Mouse (Mus musculus) monocyte, adult 2 months (primary cell): Measurements from ENCODE around the gene Slc7a7.

ENCODE experiments used
- DNase-seq, 2 experiments: peaks; one replicate each; pipeline ENCODE4 v3.0.0; 2022; ENCODE audit warnings: low spot score in 2 of 2, low read depth in 1 of 2

Slc7a7 gene

GRCm38 (mm10) chr14:54412629-54413170, 4.9 kb downstream of the Slc7a7 start:
- DNase-seq: no peak

DNA sequence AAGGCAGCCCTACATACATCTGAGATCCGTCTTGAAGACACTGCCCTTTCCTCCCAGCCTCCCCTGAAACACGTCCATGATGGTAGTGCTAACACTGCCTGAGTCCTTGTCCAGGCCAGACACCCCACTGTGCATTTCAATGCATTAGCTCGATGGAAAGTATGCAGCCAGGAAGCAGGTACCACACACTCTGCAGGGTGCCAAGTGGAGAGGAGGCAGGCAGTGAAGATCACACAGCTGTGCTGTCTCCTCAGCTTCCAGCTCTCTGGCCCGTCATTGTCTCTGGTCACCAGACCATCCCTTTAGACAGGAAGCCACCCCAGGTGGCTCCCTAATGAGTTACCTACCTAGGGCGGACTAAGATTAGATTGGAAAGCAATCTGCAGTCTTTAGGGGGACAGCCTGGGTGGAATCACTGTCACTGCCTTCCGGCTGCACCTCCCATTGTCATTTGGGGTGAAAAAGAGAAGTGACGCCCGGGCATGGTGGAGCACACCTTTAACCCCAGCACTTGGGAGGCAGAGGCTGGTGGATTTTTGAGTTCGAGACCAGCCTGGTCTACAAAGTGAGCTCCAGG, 5.5 kb downstream of the Slc7a7 start:
- no peak for DNase-seq

GRCm38 (mm10) chr14:54409980-54410810, 7.4 kb downstream of the Slc7a7 start:
- peak; percentile 25 to 45 for DNase-seq

GRCm38 (mm10) chr14:54409057-54409645, 8.4 kb downstream of the Slc7a7 start:
- peak in 1 of 2 experiments; percentile 46 for DNase-seq

DNA sequence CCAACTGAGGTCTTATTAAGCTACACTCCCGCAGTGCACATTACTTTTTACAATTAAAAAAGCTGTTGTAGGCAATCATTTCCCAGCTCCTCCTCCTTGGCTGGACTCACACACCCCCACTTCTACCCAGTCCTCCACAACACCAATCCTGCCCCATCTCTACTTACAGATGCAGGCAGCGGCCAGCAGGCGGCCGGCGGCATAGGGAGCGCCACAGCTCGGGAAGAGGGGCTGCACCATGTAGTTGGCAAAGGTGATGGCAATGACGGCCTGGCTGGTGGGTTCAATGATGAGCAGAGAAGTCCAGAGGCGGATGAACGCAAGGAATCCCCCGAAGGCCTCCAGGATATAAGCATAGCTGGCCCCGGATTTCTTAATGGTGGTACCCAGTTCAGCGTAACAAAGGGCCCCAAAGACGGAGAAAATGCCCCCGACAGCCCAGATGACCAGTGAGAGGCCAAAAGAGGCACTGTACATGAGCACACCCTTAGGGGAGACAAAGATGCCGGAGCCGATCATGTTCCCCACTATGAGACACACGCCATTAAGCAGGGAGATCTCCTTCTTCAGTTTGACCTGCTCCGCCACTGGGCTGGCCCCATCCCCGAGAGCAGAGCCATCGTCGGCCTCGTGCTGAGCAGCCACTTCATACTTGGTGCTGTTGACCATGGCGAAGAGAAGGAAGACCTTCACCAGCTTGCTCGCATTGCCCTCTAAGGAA, 9.1 kb downstream of the Slc7a7 start:
- no peak for DNase-seq

- DNase-seq: no peak
Measured at GRCm38 (mm10) chr14:54401723-54402122, 15.9 kb downstream of the Slc7a7 start.

GRCm38 (mm10) chr14:54398921-54399382, 18.6 kb downstream of the Slc7a7 start:
- no peak for DNase-seq

DNA sequence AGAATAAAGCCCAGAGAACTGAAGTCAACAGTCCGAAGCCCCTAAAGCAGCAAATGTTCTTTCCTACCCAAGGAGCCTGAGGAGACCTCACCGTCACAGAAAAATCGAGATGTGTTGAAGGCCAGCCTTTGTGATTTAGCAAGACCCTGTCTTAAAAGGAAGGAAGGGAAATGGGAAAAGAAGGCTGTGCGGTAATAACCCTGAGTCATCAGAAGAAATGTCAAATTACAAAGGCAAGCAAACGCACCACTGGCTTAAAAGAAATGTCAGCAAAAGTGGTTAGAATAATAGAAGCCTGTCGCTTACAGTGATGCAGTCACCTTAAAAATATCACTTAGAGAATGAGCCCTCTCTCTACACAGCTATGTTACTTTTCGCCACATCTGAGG, 19.1 kb downstream of the Slc7a7 start:
- no peak for DNase-seq

- no peak for DNase-seq
Measured at GRCm38 (mm10) chr14:54397872-54398527, 19.6 kb downstream of the Slc7a7 start.

DNA sequence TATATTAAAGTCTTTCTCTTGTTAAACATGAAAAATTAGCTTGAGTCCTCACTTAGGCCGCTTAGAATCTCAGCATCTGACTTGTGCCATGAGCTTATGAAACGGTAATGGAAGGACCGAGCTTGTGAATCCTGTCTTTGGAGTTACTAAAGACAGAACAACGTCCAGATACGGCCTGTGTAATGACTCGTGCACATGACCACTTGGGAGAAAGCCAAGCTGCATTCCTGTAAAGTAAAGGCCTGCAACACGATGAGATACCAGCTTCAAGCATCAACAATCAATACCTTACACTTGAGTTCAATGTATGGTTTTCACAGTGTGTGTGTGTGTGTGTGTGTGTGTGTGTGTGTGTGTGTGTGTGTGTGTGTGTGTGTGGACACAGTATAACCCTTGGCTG, 20.9 kb downstream of the Slc7a7 start:
- no peak for DNase-seq

DNA sequence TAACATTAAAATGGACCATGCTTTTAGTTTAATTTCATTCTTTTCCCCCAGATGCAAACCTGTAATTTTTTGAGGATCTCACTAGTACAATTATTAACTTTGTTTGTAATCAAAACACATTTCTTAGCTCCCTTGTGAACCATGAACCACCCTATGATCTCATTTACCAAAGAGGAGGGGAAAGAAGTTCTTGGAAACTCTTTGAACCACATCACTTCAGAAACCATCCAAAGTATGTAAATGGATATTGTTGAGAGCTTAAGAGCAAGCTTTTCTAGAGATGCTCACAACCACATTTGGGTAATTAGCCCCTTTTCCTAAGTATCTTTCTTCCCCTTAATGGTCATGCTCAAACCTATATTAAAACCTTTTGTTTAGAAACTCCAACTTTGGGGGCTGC, 23.3 kb downstream of the Slc7a7 start:
- no peak for DNase-seq

- DNase-seq: no peak
Measured at GRCm38 (mm10) chr14:54393794-54394193, 23.8 kb downstream of the Slc7a7 start.

- no peak for DNase-seq
Measured at GRCm38 (mm10) chr14:54390843-54391242, 26.7 kb downstream of the Slc7a7 start.

DNA sequence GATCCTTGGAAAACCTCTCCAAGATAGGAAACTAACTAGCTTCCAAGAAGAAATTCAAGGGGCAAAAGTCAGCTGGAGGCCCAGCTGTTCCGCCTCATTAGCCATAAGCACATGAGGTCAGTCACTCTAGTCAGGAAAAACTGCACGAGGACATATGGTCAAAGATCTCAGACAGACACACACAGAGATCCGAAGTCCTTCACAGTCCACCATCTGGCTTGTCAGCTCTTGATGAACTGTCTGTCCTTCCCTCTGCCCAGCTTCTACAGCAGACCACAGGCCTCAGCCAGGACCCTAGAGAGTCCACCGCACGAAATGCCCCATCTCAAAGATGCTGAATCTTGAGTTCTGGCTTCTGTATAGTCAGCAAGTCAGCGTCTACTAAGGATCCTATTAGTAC, 30.0 kb downstream of the Slc7a7 start:
- DNase-seq: no peak

DNA sequence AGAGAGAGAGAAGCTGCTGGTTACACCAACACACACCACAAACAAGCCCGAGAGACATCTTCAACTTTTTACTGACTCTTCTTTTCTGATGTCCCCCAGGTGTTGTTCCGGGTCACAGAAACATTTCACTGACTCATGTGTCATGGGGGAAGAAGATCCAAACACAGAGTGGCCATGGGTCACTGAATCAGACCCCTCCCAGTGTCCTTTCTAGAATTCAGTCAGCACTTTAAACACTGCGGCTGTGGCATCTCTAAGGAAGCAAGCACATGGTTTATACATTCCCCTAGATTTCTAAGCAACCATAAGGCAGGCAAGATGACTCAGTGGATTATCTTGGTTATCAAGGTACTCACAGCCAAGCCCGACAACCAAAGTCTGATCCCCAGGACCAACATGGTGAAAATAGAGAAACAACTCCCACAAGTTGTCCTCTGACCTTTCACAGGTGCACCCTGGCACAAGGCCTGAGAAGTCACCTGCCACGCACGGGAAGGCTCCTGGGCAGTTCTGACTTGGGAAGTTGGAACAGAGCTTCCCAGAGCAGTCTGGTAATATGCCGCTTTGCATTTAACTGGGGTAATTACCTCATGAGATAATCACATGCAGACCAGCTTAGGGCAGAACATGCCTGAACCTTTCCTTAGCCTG, 31.5 kb downstream of the Slc7a7 start:
- DNase-seq: no peak

- DNase-seq: no peak
Measured at GRCm38 (mm10) chr14:54384396-54384795, 33.2 kb downstream of the Slc7a7 start.

DNA sequence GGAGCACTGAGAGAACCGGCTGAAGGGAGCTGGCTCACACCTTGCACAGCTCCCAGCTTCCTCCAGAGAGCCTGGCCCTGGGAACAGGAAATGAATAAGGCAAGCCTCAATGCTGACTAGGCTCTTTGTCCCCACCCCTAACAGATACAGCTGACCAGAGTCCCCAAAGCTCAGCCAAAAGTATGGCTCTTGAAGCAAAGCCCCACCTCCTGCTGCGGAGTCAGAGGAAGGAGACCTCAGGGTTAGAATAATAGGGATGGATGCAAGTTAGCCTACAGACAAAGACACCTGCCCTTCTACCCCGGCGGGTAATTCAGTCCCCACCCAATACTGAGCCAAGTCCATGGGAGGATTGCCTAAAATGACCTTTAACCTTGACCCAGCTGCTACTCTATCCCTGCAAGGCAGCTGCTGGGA, 34.2 kb downstream of the Slc7a7 start:
- no peak for DNase-seq

DNA sequence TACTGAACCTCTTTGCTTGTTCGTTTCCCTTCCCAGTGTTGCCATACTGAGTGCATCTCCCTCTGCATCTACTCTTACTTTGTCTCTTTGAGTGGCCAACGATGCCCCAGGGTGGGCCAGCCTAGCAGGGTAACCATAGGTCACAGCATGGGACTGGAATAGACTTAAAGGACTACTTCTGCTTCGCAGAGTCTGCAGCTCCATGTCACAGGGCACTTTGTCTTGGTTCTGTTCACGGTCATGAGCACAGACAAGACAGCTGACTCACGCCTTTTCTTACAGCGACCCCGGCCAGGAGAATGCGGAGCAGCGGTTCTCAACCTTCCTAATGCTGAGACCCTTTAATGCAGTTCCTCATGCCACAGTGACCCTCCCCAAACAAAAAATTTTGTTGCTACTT, 34.9 kb downstream of the Slc7a7 start:
- no peak for DNase-seq

- DNase-seq: no peak
Measured at GRCm38 (mm10) chr14:54381816-54382215, 35.8 kb downstream of the Slc7a7 start.

DNA sequence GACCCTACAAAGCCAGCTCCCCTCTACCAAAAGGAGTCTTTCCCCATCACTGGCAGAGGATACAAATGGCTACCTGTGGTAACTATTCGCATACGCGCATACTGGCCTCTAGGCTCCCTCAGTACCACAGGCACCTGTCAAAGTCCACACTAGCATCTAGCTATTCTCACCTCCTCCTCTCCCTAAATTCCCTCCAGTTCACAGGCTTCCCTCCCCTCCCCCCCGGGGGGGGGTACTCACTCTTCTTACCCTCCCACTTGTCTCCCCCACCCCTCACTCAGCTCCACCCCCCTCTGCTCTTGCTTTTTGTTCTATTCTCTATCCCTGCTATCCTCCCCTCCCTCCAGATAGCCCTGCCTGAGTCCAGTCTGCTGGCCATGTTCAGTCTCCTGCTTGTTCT, 37.0 kb downstream of the Slc7a7 start:
- no peak for DNase-seq
